Mouse (Mus musculus): ENCODE measurements around the gene Selenov. TPM values are rescaled to one million over a fixed set of nuclear protein-coding genes. Genes with fewer than 3 reads are reported as not detected.
"Not testable (repeated sequence)": the region's sequence is repeated elsewhere in the genome, so short reads cannot be mapped to it uniquely, and the experiment has no call there.

Selenov gene
- polyA plus RNA-seq, 1 experiment = 0.81 TPM

- no peak for DNase-seq (ENCODE audit: low read depth)
- TF ChIP-seq CTCF (IDR thresholded peaks at IDR 0.05; ENCODE audit: borderline replicate concordance, extremely low read depth, insufficient read depth, insufficient read length) = no peak
- no peak for TF ChIP-seq POLR2A (IDR thresholded peaks at IDR 0.05; ENCODE audit: borderline replicate concordance, extremely low read depth, insufficient read depth, insufficient read length, poor library complexity, severe bottlenecking)
These were observed 28.1 kb downstream of the Selenov start for GRCm38 (mm10) chr7:28262861-28263260.

- DNase-seq (ENCODE audit: low read depth) = no peak
- TF ChIP-seq POLR2A (IDR thresholded peaks at IDR 0.05; ENCODE audit: borderline replicate concordance, extremely low read depth, insufficient read depth, insufficient read length, poor library complexity, severe bottlenecking) = no peak
- peak; percentile 48; the same call in 1 of the 2 replicates for TF ChIP-seq CTCF (IDR thresholded peaks at IDR 0.05; ENCODE audit: borderline replicate concordance, extremely low read depth, insufficient read depth, insufficient read length)
These were observed 35.5 kb downstream of the Selenov start for GRCm38 (mm10) chr7:28255476-28255875.

- DNase-seq (ENCODE audit: low read depth) = no peak
- TF ChIP-seq POLR2A (IDR thresholded peaks at IDR 0.05; ENCODE audit: borderline replicate concordance, extremely low read depth, insufficient read depth, insufficient read length, poor library complexity, severe bottlenecking) (no peak), CTCF (IDR thresholded peaks at IDR 0.05; ENCODE audit: borderline replicate concordance, extremely low read depth, insufficient read depth, insufficient read length) (no peak)
These were observed 36.4 kb downstream of the Selenov start for GRCm38 (mm10) chr7:28254591-28254990.

- no peak for DNase-seq (ENCODE audit: low read depth)
- no peak for TF ChIP-seq POLR2A (IDR thresholded peaks at IDR 0.05; ENCODE audit: borderline replicate concordance, extremely low read depth, insufficient read depth, insufficient read length, poor library complexity, severe bottlenecking)
- TF ChIP-seq CTCF (IDR thresholded peaks at IDR 0.05; ENCODE audit: borderline replicate concordance, extremely low read depth, insufficient read depth, insufficient read length) = no peak
These were observed 39.0 kb downstream of the Selenov start for GRCm38 (mm10) chr7:28251976-28252375.

- TF ChIP-seq POLR2A (IDR thresholded peaks at IDR 0.05; ENCODE audit: borderline replicate concordance, extremely low read depth, insufficient read depth, insufficient read length, poor library complexity, severe bottlenecking) = no peak
- no peak for TF ChIP-seq CTCF (IDR thresholded peaks at IDR 0.05; ENCODE audit: borderline replicate concordance, extremely low read depth, insufficient read depth, insufficient read length)
- no peak for DNase-seq (ENCODE audit: low read depth)
These were observed 42.0 kb downstream of the Selenov start for GRCm38 (mm10) chr7:28248957-28249356.

GRCm38 (mm10) chr7:28243943-28244342, 47.0 kb downstream of the Selenov start:
- not testable (repeated sequence) for DNase-seq (ENCODE audit: low read depth)

Other genes starting within 250 kb of the Selenov start
- gene Psmc4, start 241.1 kb downstream of the Selenov start, polyA plus RNA-seq (2012; rRNA removed) = 228 and 275 TPM in 2 replicates
- gene Fcgbp, start 219.9 kb downstream of the Selenov start, polyA plus RNA-seq (2012; rRNA removed) = 0.20 and 0.22 TPM in 2 replicates
- gene 9530053A07Rik, start 161.7 kb downstream of the Selenov start, polyA plus RNA-seq (2012; rRNA removed) = 0.04 and 0.05 TPM in 2 replicates
- gene Fbl, start 121.5 kb downstream of the Selenov start, polyA plus RNA-seq (2012; rRNA removed) = 177 and 202 TPM in 2 replicates
- 40.1 and 43.3 TPM in 2 replicates for gene Dyrk1b, start 111.7 kb downstream of the Selenov start, polyA plus RNA-seq (2012; rRNA removed)
- gene Eid2, start 23.3 kb downstream of the Selenov start, polyA plus RNA-seq (2012; rRNA removed) = 62.0 and 63.2 TPM in 2 replicates
- 40.9 and 46.6 TPM in 2 replicates for gene Eid2b, start 13.4 kb downstream of the Selenov start, polyA plus RNA-seq (2012; rRNA removed)
- 30.3 and 43.3 TPM in 2 replicates for gene Dll3, start 11.1 kb upstream of the Selenov start, polyA plus RNA-seq (2012; rRNA removed)
- 105 and 134 TPM in 2 replicates for gene Timm50, start 20.9 kb upstream of the Selenov start, polyA plus RNA-seq (2012; rRNA removed)
- gene Supt5, start 47.6 kb upstream of the Selenov start, polyA plus RNA-seq (2012; rRNA removed) = 103 and 118 TPM in 2 replicates
- gene Rps16, start 59.5 kb upstream of the Selenov start, polyA plus RNA-seq (2012; rRNA removed) = 1,173 and 1,238 TPM in 2 replicates
- gene Plekhg2, start 81.4 kb upstream of the Selenov start, polyA plus RNA-seq (2012; rRNA removed) = 20.2 and 35.0 TPM in 2 replicates
- 4.1 and 4.3 TPM in 2 replicates for gene Zfp36, start 89.1 kb upstream of the Selenov start, polyA plus RNA-seq (2012; rRNA removed)
- 46.5 and 57.7 TPM in 2 replicates for gene Med29, start 101.5 kb upstream of the Selenov start, polyA plus RNA-seq (2012; rRNA removed)
- gene Paf1, start 101.8 kb upstream of the Selenov start, polyA plus RNA-seq (2012; rRNA removed) = 95.0 and 105 TPM in 2 replicates
- 2.8 and 3.3 TPM in 2 replicates for gene Gmfg, start 146.3 kb upstream of the Selenov start, polyA plus RNA-seq (2012; rRNA removed)
- 61.1 and 87.9 TPM in 2 replicates for gene Lrfn1, start 160.8 kb upstream of the Selenov start, polyA plus RNA-seq (2012; rRNA removed)
- gene Ifnl2, start 219.3 kb upstream of the Selenov start, polyA plus RNA-seq (2012; rRNA removed) = not detected in 2 replicates
- not detected in 2 replicates for gene Ifnl3, start 231.7 kb upstream of the Selenov start, polyA plus RNA-seq (2012; rRNA removed)
- gene Sycn, start 249.7 kb upstream of the Selenov start, polyA plus RNA-seq (2012; rRNA removed) = not detected in 2 replicates